Mouse (Mus musculus) gonadal fat pad, adult 2 months (tissue): ENCODE results near the gene Pde4d. TPM values are rescaled to one million over a fixed set of nuclear protein-coding genes. Genes with fewer than 3 reads are reported as not detected.
"Not testable (repeated sequence)": the region's sequence is repeated elsewhere in the genome, so short reads cannot be mapped to it uniquely, and the experiment has no call there.

Experiments
- DNase-seq: peaks from one replicate; pipeline ENCODE4 v3.0.0-alpha.2; 2012; ENCODE audit warnings: low read depth
- polyA plus RNA-seq: library from polyadenylated mRNA; depleted of rRNA; stranded (reverse); fragments of >200 nt; gene quantifications from 2 replicates; pipeline ENCODE4 v1.2.3, GENCODE M21; 2012

Gene Pde4d
- polyA plus RNA-seq, 1 experiment: 10.0 TPM

DNA sequence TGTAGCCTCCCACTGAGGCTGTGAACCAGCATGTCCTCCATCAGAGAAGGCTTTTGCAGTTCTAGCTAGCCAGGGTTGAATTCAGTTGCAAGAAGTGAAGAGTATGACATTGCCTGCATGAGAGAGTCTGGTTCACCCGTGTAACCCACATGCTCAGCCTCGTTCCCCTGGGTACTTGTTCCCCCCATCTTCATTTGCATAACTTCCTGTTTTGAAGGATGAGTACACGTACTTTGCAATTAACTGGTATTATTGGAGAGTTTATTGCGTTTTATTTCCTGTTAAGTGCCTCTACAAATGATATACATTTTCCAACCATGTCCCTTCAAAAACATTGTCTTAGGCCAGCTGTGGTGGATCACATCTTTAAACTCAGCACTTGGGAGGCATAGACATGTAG lies 237.1 kb downstream of the Pde4d start:
- DNase-seq: no peak

DNA sequence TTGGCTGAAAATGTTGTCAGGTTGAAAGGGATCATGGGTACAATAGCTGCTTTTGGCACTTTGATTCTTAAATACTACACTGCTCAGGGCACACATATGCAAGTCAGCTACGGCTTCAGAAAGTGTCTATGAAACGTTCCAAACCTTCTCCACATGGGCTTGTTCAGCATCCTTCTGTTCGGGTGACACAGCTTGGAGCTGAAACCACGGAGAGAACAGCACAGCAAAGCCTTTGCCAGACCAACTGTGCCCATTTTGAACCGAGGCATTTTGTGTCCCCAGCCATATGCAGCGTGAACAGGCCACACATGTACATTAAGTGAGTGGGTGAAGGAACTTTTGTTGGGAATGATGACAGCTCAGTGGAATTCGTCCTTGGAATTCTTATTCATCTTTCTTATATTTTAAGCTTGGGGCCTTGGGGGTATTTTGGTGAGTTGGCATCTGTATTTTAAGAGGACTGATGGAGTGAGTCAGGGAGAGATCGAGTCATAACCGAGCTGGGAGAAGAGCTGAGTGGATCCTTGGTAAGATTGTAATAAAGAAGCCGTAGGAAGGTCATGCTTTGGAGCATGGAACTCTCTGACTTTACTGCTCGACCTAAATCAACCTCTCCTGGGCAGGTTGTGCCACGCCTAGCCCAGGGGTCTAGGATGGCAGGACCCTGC lies 243.3 kb downstream of the Pde4d start:
- DNase-seq: no peak

DNA sequence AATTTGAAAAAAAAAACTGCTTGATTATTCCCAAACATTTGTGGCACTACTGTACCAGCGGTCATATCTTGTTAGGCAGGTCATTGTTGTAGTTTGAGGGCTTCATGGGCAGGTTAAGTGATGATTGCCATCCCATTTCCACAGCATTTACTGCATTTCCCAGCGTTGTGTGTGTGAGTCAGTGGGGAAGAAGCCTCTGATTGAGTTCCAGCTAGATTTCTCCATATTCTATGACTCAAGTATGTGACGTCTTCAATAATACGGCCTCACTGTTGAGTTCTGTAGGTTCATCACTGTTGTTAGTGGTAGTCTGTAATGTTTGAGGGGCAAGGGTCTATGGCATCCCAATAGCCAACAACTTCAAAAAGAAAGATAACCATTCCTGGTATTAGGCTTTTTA lies 255.7 kb downstream of the Pde4d start:
- DNase-seq: no peak

GRCm38 (mm10) chr13:108714032-108714431 lies 264.3 kb downstream of the Pde4d start:
- no peak for DNase-seq

GRCm38 (mm10) chr13:108715029-108715428 lies 265.3 kb downstream of the Pde4d start:
- no peak for DNase-seq

GRCm38 (mm10) chr13:108722234-108722633 lies 272.5 kb downstream of the Pde4d start:
- no peak for DNase-seq

DNA sequence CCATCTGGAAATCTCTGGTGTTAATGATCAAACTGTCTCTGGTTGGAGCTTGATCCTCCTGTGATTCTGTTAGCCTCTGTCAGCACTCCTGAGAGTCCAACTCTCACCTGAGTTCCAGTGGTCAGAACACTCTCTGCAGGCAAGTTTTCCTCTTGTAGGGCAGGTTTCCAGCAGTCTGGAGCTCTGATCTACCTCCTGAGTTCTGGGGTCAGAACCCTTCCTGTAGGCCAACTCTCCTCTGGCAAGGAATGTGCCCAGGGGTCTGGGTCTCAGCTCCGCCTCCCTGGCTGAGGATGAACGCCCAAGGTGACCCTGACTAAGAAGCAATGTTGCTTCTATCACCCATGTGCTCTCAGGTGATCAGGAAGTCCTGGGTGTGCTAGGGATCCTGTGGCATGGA lies 284.6 kb downstream of the Pde4d start:
- DNase-seq: not testable (repeated sequence)

DNA sequence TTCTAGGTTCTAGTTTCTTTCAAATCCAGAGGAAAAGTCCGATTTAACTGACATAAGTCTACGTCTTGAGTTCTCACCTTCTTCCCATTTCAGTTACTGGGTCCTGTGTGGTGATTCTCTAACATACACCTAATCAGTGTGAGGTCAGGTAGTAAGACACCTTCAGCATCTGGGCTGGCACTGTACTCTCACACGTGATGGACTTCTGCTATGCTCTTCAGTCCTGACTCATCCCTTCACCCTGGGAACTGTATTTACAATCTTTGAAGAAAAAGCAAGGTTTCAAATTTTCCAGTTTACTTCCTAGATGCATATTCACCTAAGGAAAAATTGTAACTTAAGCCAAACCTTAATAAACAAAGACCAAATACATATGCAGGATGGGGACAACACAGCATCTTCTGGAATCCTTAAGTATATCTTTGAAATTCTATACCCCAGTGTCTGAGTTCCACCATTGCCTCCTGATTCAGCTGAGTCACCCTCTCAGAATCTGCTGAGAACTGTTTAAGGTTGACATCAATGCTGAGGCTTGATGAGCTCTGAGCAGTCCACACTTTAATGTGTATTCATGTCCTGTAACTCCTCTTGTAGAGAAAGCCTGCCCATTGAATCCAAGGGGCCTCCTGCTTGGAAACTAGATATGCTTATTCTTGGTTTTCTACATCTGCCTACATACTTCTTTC lies 301.6 kb downstream of the Pde4d start:
- no peak for DNase-seq

- DNase-seq: no peak
These were observed 307.7 kb downstream of the Pde4d start for GRCm38 (mm10) chr13:108757477-108757876.

DNA sequence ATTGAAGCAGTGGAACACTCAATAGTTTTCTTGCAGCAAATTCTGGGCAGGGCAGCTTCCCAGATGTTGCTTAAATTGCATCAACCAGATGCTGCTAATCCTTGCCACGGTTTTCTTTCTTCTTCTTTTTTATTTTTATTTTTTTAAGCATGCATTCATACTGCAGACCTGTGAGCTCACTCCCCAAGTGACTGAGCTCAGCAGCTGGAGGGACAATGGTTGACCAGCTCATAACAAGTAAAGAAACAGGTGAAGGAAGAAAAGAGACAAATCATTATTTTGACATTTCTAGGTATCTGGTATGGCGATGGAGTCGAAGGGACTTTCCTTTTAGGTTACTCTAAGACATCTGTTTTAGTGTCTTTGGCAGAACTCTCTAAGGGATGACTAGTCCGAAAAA lies 308.6 kb downstream of the Pde4d start:
- DNase-seq: no peak

DNA sequence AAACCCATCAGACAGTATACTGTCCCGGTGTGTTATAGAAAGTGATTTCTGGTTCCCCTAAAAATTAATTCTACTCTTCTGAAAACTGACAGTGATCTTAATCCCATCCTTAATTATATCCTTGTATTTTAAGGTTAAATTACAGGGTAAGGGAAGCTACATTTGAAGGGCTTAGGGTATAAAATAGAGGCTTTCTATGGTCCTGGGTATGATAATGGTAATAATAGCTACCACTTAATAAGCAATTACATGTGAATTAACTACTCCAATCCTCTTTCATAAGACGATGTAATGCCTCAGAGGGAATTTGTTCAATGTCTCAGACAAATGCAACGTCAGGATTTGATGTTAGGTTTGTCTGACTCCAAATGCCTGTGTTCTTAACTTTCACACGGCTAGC lies 309.4 kb downstream of the Pde4d start:
- DNase-seq: no peak

DNA sequence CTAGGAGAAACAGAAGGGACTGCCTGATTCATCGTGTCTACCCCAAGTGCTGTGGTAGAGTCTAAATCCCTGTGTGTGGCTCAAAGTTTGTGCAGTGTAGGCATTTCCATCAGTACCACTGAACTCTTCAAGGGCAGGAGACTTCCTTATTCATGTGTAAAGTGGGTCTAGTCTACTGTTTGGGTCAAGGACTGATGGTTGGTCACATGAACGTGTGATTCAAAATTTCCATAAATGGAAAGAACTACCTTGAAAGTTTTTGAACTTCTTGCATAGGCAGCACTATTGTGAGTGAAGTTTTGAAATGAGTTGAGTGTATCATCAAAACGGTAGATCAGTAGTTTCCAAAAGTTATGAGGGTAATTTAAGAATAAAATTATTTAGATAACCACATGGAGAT lies 313.5 kb downstream of the Pde4d start:
- no peak for DNase-seq

DNA sequence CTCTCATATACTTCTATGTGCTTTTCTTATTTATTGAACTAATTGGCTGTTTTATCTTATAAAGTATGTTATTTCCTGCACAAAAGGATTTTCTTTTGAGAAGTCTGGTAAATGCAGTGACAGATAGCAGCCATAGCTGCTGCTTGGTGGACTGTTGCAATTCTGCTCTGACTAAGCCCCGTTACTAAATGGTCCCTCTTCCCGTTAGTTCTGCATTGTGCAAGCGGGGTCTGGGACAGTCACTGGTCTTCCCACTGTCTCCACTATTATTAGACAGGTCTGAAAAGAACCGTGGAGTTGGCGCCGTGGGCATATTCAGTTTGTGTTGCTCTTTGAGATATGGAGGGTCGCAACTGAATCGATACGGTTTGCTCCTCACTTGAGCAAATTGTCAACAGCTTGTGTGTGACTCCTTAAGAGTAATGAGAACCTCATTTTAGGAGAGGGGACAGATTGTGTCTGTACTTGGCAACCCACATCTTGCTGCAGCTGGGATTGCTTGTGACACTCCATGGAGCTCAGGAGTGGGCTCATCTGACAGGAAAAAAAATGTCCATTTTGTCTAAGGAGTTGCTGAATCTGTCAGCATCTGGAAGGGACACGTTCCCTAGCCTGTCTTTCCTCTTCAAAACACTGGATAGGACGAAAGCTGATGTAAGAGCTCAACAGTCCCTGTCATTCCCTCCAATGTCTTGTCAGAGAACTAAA lies 316.4 kb downstream of the Pde4d start:
- DNase-seq: no peak

GRCm38 (mm10) chr13:108769465-108770056 lies 319.8 kb downstream of the Pde4d start:
- no peak for DNase-seq

- DNase-seq: no peak
These were observed 322.6 kb downstream of the Pde4d start for GRCm38 (mm10) chr13:108772386-108772785.

DNA sequence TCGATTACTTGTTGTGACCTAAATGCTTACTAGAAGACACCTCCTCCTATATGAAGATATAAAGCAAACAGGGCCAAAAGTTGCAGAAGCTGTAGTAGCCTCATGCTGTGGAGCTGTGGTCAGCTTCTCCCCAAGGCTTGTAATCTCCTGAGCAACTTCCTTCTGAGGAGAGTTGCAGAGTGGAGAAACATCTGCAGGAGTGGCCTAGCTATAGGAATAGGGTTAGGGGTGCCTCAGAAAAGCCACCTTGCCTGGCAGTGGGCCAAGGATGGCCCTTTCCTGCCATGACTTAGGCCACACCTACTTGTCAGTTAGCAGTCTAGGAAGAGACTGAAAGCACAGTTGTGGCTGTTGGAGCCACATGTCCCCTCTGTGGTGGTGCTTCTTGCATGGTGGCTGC lies 325.2 kb downstream of the Pde4d start:
- DNase-seq: no peak

GRCm38 (mm10) chr13:108775882-108776281 lies 326.1 kb downstream of the Pde4d start:
- no peak for DNase-seq

- not testable (repeated sequence) for DNase-seq
These were observed 347.9 kb downstream of the Pde4d start for GRCm38 (mm10) chr13:108797620-108798019.

DNA sequence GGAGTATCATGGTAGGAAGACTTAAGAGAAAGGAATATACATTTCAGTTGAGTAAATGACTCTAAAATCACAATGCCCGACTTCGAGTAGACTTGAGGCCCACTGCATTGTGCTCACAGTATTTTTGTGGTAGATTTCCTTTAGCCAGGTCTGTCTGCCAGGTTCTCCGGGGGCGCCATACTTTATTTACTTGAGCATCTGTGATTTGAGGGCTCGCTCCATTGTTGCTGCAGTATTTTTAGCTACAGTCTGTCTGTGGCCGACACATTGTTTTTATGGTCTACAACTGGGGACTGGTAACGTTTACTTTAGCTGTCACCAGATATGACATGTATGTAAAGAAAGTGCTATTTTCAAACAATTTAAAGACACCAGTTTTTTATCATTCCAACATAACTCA lies 359.4 kb downstream of the Pde4d start:
- DNase-seq: no peak

DNA sequence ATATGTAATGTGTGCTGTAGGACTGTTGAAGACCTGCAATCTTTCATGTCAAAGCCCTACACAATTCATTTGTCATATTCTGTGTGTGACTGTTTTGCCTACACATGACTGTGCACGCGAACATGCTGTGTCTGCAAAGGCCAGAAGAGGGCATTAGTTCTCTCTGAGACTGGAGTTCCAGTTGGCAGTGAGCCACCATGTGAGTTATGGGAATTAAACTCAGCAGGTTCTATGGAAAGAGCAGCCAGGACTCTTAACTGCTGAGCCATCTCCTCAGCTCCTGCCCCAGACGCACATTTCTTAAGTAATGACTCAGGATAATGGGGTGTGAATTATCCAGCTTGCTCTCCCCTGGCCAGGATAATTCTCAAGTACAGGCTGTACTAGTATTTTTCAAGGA lies 363.2 kb downstream of the Pde4d start:
- no peak for DNase-seq

- no peak for DNase-seq
These were observed 370.2 kb downstream of the Pde4d start for GRCm38 (mm10) chr13:108819846-108820408.

GRCm38 (mm10) chr13:108820487-108820886 lies 370.7 kb downstream of the Pde4d start:
- no peak for DNase-seq
